Mouse (Mus musculus) liver, embryonic 14.5 days (tissue): ENCODE data around the gene Lmod1. TPM values are rescaled to one million over a fixed set of nuclear protein-coding genes. Genes with fewer than 3 reads are reported as not detected.

Source experiments
- ATAC-seq: fragments of 200-750 bp; cut with Nextera tagmentation; 2 replicates; pipeline ENCODE4 v1.8.0; 2017; ENCODE audit warnings: moderate number of reproducible peaks, mild to moderate bottlenecking, moderate library complexity; ENCODE audit not compliant: insufficient read depth
- DNase-seq, 3 experiments: peaks; one replicate each; pipeline ENCODE4 v3.0.0-alpha.2; 2012 to 2013; ENCODE audit warnings: low read depth in 3 of 3, low spot score in 3 of 3
- H3K27ac ChIP-seq: fragments of 300-500 bp; sonication (generic); 2 replicates; pipeline ENCODE4 v1.5.1; 2014; ENCODE audit warnings: moderate library complexity, mild to moderate bottlenecking, control low read depth, inconsistent platforms
- H3K27me3 ChIP-seq: fragments of 300-500 bp; sonication (generic); 2 replicates; pipeline ENCODE4 v1.6.1; 2014; ENCODE audit warnings: mild to moderate bottlenecking, low read length, moderate library complexity; ENCODE audit not compliant: control insufficient read depth, insufficient read depth
- H3K36me3 ChIP-seq: fragments of 300-500 bp; sonication (generic); replicated peaks from 2 replicates; pipeline ENCODE4 v1.6.1; 2014; ENCODE audit warnings: low read depth; ENCODE audit not compliant: control insufficient read depth, insufficient read depth
- H3K4me1 ChIP-seq, 2 experiments: fragments of 200-500 bp in 1 of 2; fragments of 300-500 bp in 1 of 2; sonication (generic) in 1 of 2; replicated peaks; 2 replicates each; pipeline ENCODE4 v1.6.1; 2012 to 2014; ENCODE audit warnings: antibody characterized with exemption in 1 of 2, inconsistent platforms in 1 of 2, low read length in 1 of 2; ENCODE audit not compliant: control insufficient read depth in 2 of 2, insufficient read depth in 2 of 2
- H3K4me2 ChIP-seq: fragments of 300-500 bp; sonication (generic); 2 replicates; pipeline ENCODE4 v1.6.1; 2014; ENCODE audit warnings: low read depth, mild to moderate bottlenecking, control low read depth, moderate library complexity
- H3K4me3 ChIP-seq, 2 experiments: fragments of 200-500 bp in 1 of 2; fragments of 300-500 bp in 1 of 2; sonication (generic) in 1 of 2; 2 replicates each; pipeline ENCODE4 v1.5.1; 2012 to 2014; ENCODE audit warnings: low read depth in 2 of 2, low read length in 2 of 2, mild to moderate bottlenecking in 2 of 2, control low read depth in 1 of 2, inconsistent platforms in 1 of 2, moderate library complexity in 1 of 2; ENCODE audit not compliant: insufficient read depth in 1 of 2
- H3K9ac ChIP-seq: fragments of 300-500 bp; sonication (generic); replicated peaks from 2 replicates; pipeline ENCODE4 v1.6.1; 2014; ENCODE audit warnings: mild to moderate bottlenecking, control low read depth, moderate library complexity
- H3K9me3 ChIP-seq: fragments of 300-500 bp; sonication (generic); 2 replicates; pipeline ENCODE4 v1.6.1; 2016; ENCODE audit warnings: low read length, mixed read lengths; ENCODE audit not compliant: control insufficient read depth
- CTCF ChIP-seq: IDR thresholded peaks from 2 replicates; pipeline ENCODE4 v1.5.1; 2016; ENCODE audit warnings: antibody characterized with exemption, low read depth, control low read depth
- EP300 ChIP-seq: IDR thresholded peaks from 2 replicates; pipeline ENCODE4 v1.6.1; 2016; ENCODE audit warnings: antibody characterized with exemption, low read depth
- WGBS: fragments of 180-500 bp; shearing (Covaris S2); extraction: QIAGEN DNeasy Blood & Tissue Kit; methylation state at CpG from one replicate; pipeline ENCODE4 v1.1.7; 2014; ENCODE audit not compliant: insufficient replicate concordance; 5-methylcytosine and 5-hydroxymethylcytosine counted together
- polyA plus RNA-seq, 2 experiments: library from polyadenylated mRNA; depleted of rRNA in 1 of 2; stranded (reverse) in 1 of 2; unstranded in 1 of 2; fragments of >200 nt; fragmentation: Nextera tagmentation in 1 of 2; extraction: Ambion mirVana in 1 of 2; gene quantifications; 2 replicates each; pipeline versions ENCODE4 v1.2.1 to v1.2.3; 2012 to 2014

The Lmod1 gene
- polyA plus RNA-seq, 2 experiments: 0.08 to 0.10 TPM

DNA sequence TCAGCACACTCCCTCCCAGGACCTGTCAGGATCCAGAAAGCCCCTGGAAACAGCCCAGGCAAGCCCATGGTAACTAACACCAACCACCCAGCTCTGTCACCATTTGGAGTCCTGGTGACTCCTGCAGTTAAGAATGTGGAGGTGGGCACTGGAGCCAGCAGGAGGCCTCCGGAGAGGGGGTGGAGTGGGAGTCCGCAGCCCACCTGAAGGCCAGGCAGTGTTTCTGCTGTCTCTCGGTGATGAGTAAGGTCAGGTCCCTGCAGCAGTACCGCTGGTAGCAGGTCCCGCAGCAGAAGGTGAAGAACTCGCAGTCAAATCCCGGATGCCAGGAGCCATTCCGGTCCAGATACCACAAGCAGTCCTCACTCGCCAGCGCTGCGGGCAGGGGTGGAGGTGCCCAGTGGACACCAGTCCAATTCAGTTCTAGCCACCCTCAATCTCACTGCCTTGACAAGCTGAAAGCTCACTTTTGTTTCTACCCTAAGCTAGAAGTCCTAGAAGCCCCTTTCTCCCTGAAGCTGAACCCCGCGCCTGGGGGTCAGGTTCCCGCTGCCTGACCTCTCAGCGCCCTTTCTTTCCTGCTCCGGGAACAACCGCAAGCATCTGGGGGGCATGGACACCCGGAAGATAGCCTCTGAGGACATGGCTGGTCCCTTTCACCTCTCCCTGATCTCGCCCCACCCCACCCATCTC is 49.7 kb downstream of the Lmod1 start:
- Histone ChIP-seq H3K27ac (no peak overlapping the region), H3K36me3 (no peaks in the 10 kb centered on the region), H3K4me2 (peak overlapping the region; percentile 66), H3K4me3 (peak overlapping the region; percentile 21 to 45), H3K9ac (no peak overlapping the region), H3K9me3 (no peaks in the 10 kb centered on the region), H3K4me1 (no peaks in the 10 kb centered on the region), H3K27me3 (peaks cover 14% of the 10 kb centered on the region)
- TF ChIP-seq EP300 (no peak), CTCF (no peak)
- DNase-seq (no peak), ATAC-seq (no peak)
- 10% methylated on average over 19 of the region's 19 CpGs for WGBS

DNA sequence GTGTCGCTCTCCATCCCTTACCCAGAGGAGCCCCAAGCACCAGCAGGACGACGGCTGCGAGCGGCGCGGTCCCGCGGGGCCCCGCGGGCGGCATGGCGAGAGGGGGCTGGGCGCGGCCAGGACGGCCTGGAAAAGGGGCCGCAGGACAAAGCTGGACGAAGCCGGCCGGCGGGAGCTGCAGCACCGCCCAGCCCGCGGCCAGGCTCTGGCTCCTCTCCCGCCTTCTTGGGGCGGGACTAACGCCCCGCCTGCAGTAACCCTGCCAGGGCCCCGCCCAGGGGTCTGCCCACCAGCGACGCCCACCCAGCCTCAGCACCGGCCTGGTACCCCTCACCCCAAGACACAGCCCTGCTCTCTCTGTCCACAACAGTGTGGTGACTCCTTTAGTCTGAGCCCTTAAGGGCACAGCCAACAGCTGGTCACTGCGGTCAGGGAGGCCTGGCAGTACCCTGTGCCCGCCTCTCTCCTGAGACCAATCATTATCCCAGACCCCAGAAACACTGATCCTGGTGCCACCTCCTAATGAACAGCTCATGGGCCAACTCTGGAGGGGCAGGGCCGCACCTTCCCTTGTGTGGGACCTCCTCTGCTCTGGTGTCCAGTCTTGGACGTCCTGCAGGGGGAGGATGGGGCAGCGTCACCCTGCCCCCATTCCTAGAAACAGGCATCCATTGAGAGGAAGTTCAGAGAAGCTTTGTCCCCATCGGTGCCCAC is 50.4 kb downstream of the Lmod1 start, which contains the start of gene Shisa4:
Shisa4 (minus strand) TSS at position 370 of the 714 bp plus-strand sequence.
- TF ChIP-seq CTCF (no peak), EP300 (no peak)
- WGBS: 4% methylated on average over 27 of the region's 38 CpGs
- H3K36me3 ChIP-seq: no peaks in the 10 kb centered on the region

DNA sequence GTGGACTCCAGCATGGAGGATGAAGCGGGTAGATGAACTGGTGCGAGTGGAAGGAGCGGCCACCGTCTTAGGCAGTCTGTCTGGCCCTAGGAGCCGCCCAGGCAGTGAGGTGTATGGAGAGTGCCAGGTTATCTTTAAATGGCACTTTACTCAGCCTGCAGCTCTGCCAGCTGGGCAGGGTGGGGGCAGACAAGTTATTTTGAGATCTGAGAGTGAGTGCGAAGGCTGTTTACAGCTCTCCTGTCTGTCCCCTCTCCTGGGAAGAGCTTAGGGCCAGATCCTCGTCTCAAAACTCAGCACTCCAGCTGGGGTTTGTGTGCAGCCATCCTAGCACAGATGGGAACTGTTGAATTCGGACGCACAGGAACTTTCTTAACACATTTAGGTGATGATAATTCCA is 54.0 kb downstream of the Lmod1 start:
- TF ChIP-seq CTCF (no peak), EP300 (no peak)
- Histone ChIP-seq H3K4me1 (no peaks in the 10 kb centered on the region), H3K4me3 (no peak overlapping the region), H3K9ac (no peak overlapping the region), H3K4me2 (no peak overlapping the region), H3K27ac (no peak overlapping the region), H3K27me3 (peaks cover 14% of the 10 kb centered on the region), H3K36me3 (no peaks in the 10 kb centered on the region; the same call in none of the 2 replicates), H3K9me3 (no peaks in the 10 kb centered on the region)
- 55% methylated on average over 9 of the region's 9 CpGs for WGBS
- no peak for DNase-seq
- ATAC-seq: no peak

More for the DNA sequence above, 50.4 kb downstream of the Lmod1 start, which contains the start of gene Shisa4:
- H3K27me3 ChIP-seq: peaks cover 14% of the 10 kb centered on the region
- H3K9ac ChIP-seq: no peak within 1 kb of the TSS
- H3K4me1 ChIP-seq: no peaks in the 10 kb centered on the region
- H3K4me2 ChIP-seq: peak within 1 kb of the TSS; percentile 66
- peak within 1 kb of the TSS; percentile 21 to 45 for H3K4me3 ChIP-seq
- ATAC-seq (peak; percentile 44; the same call in 1 of the 2 replicates), DNase-seq (no peak)
- no peak within 1 kb of the TSS for H3K27ac ChIP-seq
- H3K9me3 ChIP-seq: no peaks in the 10 kb centered on the region

DNA sequence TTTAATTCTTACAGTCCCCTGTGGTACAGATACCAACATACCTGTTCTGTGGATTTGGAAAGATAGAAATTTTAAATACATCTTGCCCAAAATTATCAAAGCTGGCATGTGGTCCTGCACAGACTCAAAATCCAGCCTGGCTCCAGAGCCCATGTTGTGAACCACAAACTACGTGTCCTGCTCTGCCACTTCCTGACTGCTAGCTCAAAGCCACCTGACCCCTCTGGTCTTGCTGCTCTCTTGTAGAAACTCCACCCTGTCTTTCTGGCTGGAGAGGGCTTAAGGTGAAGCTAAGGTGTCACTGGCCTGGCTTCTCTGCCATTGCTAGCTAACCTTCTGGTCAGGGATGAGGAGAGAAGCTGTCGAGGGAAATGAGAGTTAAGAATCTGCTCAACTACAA is 54.4 kb downstream of the Lmod1 start:
- WGBS: 38% methylated on average over 2 of the region's 2 CpGs
- Histone ChIP-seq H3K36me3 (peaks cover 2% of the 10 kb centered on the region), H3K27me3 (peaks cover 12% of the 10 kb centered on the region), H3K4me3 (no peak overlapping the region), H3K27ac (no peak overlapping the region), H3K4me2 (no peak overlapping the region), H3K9ac (no peak overlapping the region), H3K4me1 (no peaks in the 10 kb centered on the region), H3K9me3 (no peaks in the 10 kb centered on the region)
- no peak for ATAC-seq
- no peak for DNase-seq
- TF ChIP-seq CTCF: no peak
- no peak for TF ChIP-seq EP300

GRCm38 (mm10) chr1:135380071-135380991 is 55.7 kb downstream of the Lmod1 start:
- Histone ChIP-seq H3K4me1 (no peaks in the 10 kb centered on the region), H3K9ac (no peak overlapping the region), H3K36me3 (peaks cover 10% of the 10 kb centered on the region), H3K27me3 (peaks cover 2% of the 10 kb centered on the region), H3K9me3 (no peaks in the 10 kb centered on the region), H3K4me2 (no peak overlapping the region), H3K4me3 (no peak overlapping the region), H3K27ac (no peak overlapping the region)
- WGBS: 73% methylated on average over 15 of the region's 15 CpGs
- no peak for DNase-seq
- TF ChIP-seq CTCF (no peak), EP300 (no peak)
- ATAC-seq: no peak
